Mouse (Mus musculus) brain, embryonic 14.5 days (tissue): ENCODE measurements around the gene Ddx39.

Experiments
- CTCF ChIP-seq: fragments of 200-500 bp; IDR thresholded peaks from 2 replicates; pipeline ENCODE4 v1.5.1; 2012; ENCODE audit warnings: inconsistent platforms, mild to moderate bottlenecking, moderate library complexity, borderline replicate concordance; ENCODE audit not compliant: insufficient read depth, insufficient read length; ENCODE audit errors: extremely low read depth
- POLR2A ChIP-seq: fragments of 200-500 bp; IDR thresholded peaks from 2 replicates; pipeline ENCODE4 v1.6.1; 2012; ENCODE audit warnings: mild to moderate bottlenecking, inconsistent platforms, borderline replicate concordance; ENCODE audit not compliant: poor library complexity, insufficient read depth, insufficient read length, severe bottlenecking; ENCODE audit errors: extremely low read depth

DNA sequence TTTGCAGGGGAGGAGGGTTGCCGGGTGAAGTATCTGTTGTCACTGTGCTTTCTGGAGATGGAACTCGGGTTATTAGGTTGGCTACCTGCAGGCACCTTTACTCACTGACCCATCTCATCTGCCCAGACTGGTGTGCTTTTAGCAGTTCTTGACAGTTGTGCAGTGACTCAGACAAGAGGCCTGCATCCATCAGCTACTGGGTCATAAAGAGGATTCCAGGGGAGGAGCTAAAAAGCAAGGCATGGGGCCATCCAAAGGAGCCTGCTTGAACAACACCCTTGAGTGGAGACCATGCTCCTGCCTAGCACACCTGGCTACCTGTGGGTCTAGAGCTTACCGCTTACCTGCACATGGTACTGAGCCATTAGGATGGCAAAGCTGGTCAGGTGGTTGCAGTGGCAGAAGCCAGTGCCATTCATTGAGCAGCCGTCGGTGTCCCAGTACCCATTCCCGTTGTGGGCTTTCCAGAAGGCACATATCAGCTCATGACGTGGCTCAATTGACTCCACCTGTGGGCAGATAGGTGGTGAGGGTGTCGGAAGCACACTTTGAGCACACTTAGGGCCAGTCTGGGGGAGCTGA, 10.6 kb downstream of the Ddx39 start:
- TF ChIP-seq POLR2A, result no peak
- no peak for TF ChIP-seq CTCF
